Mouse (Mus musculus) liver, postnatal 0 days (tissue): ENCODE results near the gene Dysf.

Experiments
- CTCF ChIP-seq: sonication (generic); IDR thresholded peaks from 2 replicates; pipeline ENCODE4 v1.5.1; 2016; ENCODE audit warnings: antibody characterized with exemption, low read depth
- EP300 ChIP-seq: IDR thresholded peaks from 2 replicates; pipeline ENCODE4 v1.6.1; 2016; ENCODE audit warnings: antibody characterized with exemption, low read depth, mild to moderate bottlenecking

DNA sequence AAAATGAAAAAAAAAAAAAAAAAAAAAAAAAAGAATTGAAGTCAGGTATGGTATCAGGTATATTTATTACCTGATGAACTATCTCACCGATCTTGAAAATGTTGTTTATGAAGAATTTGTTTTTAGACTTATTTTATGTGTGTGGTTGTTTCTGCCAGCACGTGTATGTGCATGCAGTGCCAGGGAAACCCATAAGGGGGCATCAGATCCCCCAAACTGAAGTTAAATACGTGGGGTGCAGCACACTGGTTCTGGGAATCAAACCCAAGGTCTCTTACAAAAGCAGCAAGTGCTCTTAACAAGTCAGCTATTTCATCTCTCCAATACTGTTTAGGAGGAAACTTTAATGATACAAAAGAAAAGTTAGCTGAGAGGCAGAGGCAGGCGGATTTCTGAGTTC is 4.1 kb upstream of the Dysf start:
- TF ChIP-seq CTCF (peak; percentile 16; the same call in 1 of the 2 replicates), EP300 (no peak)
